Mouse (Mus musculus): ENCODE results near the gene Hist1h3c. TPM values are rescaled to one million over a fixed set of nuclear protein-coding genes. Genes with fewer than 3 reads are reported as not detected.
"Not testable (repeated sequence)": the region's sequence is repeated elsewhere in the genome, so short reads cannot be mapped to it uniquely, and the experiment has no call there.

Hist1h3c gene
- 1.1 and 1.6 TPM in 2 replicates for polyA plus RNA-seq (2015; fragmentation: Nextera tagmentation; extraction: Ambion mirVana)

DNA sequence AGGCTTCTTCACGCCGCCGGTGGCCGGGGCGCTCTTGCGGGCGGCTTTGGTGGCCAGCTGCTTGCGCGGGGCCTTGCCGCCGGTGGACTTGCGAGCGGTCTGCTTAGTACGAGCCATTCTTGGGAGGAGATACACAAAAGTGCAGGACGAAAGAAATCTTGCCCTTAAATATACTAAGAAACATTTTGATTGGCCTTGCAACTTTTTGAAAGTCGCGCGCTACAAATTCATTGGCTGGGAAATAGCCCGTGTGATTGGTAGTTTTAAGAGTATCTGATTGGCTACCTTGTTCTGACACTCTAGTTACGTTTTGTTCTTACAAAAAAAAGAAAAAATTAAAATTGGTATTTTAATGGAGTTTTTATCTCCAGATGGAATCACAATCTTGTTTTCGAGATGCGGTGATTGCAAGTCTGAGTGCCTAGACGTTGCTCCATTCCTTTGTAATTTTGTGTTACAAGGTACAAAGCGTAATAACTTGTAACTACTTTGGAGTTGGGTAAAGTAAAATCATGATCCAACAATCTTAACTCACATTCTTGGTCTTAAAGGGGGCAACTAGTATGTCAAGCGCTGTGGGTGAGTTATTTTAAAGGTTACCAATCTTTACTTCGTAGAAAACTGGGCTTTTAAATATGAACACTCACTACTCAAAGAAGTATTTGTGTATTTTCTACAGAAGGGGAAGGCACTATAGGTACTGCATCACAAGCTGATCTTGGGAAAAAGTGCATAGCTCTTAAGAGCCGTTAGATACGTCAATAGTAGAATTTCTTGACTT is at the start of gene Hist1h3c:
Hist1h3c (minus strand) TSS at position 222 of the 781 bp plus-strand sequence.
- Histone ChIP-seq H3K9ac (peak within 1 kb of the TSS; percentile 44), H3K4me2 (peak within 1 kb of the TSS; percentile 92), H3K4me3 (peak within 1 kb of the TSS; percentile 46), H3K27ac (replicated peaks) (peak within 1 kb of the TSS; percentile 98), H3K36me3 (no peaks in the 10 kb centered on the region), H3K4me1 (replicated peaks) (peaks cover 18% of the 10 kb centered on the region), H3K9me3 (no peaks in the 10 kb centered on the region), H3K27me3 (no peaks in the 10 kb centered on the region)
- peak; percentile 73 for ATAC-seq (ENCODE audit: low FRiP score, low read depth)
- WGBS = under 1% methylated on average over 27 of the region's 28 CpGs

DNA sequence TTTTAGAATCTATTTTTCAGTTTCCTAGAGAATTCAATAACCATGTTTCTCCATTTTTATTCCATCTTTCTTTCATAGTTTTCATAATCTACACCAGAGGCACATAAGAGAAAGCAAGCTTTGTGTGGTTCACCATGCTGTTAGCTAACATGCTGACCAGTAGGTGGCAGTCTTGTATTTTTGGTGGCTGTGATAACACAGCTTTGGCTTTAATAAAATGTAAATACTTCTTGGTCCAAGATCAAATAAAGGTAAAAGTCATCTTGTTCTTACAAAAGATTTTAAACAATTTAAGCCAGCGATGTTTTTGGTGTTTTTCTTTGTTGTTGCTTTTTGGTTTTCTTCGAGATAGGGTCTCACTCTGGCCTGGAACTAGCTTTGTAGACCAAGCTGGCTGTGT is 47.1 kb upstream of the Hist1h3c start:
- ATAC-seq (ENCODE audit: low FRiP score, low read depth) = no peak
- Histone ChIP-seq H3K36me3 (no peaks in the 10 kb centered on the region), H3K9me3 (no peaks in the 10 kb centered on the region), H3K27me3 (no peaks in the 10 kb centered on the region), H3K27ac (replicated peaks) (no peak overlapping the region), H3K4me1 (replicated peaks) (no peaks in the 10 kb centered on the region), H3K4me2 (no peak overlapping the region), H3K4me3 (no peak overlapping the region), H3K9ac (no peak overlapping the region)
- 39% methylated on average over 2 of the region's 2 CpGs for WGBS

DNA sequence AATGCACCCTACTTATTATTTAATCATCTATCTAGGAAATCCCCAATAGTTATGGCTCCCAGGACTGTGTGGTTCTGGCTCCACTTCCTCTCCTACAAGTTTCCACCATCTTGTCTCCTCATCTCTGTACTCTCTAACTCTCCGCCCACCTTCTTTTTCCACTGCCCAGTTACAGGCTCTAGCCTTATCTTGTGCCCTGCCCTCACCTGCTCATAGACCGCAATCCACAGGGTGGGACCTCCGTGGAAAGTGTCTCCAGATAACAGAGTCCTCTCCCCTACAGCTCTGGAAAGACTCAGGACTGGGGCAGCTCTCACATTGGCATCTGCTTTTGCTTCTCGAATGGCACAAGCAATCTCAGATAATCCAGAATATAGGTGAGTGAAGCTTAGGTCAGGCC is 33.6 kb upstream of the Hist1h3c start:
- Histone ChIP-seq H3K27ac (replicated peaks) (no peak overlapping the region), H3K9me3 (no peaks in the 10 kb centered on the region), H3K4me2 (no peak overlapping the region), H3K9ac (no peak overlapping the region), H3K4me3 (no peak overlapping the region), H3K27me3 (no peaks in the 10 kb centered on the region), H3K4me1 (replicated peaks) (no peaks in the 10 kb centered on the region), H3K36me3 (no peaks in the 10 kb centered on the region)
- ATAC-seq (ENCODE audit: low FRiP score, low read depth) = no peak
- WGBS = 89% methylated on average over 4 of the region's 4 CpGs

DNA sequence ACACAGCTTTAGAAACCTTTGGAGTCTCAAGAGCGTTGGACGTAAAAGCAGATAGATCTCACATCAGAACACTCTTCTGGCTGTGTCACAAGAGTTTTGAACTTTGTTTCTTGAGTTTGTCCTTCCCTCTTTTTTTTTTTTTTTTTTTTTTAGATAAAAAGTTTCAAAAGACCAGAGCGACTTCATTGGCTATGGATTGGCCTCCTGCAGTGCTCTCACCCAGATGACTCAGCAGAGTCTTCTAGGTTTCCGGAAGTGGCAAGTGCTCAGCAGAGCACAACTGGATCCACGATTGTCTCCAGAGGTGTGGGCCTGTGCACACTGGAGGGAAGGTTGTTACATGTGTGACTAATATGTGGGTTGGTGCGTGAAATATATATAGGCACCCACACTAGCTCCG is 32.9 kb upstream of the Hist1h3c start:
- Histone ChIP-seq H3K9me3 (no peaks in the 10 kb centered on the region), H3K36me3 (no peaks in the 10 kb centered on the region), H3K4me2 (no peak overlapping the region), H3K4me1 (replicated peaks) (no peaks in the 10 kb centered on the region), H3K4me3 (no peak overlapping the region), H3K9ac (no peak overlapping the region), H3K27ac (replicated peaks) (no peak overlapping the region), H3K27me3 (no peaks in the 10 kb centered on the region)
- ATAC-seq (ENCODE audit: low FRiP score, low read depth) = no peak
- WGBS = 91% methylated on average over 7 of the region's 7 CpGs

DNA sequence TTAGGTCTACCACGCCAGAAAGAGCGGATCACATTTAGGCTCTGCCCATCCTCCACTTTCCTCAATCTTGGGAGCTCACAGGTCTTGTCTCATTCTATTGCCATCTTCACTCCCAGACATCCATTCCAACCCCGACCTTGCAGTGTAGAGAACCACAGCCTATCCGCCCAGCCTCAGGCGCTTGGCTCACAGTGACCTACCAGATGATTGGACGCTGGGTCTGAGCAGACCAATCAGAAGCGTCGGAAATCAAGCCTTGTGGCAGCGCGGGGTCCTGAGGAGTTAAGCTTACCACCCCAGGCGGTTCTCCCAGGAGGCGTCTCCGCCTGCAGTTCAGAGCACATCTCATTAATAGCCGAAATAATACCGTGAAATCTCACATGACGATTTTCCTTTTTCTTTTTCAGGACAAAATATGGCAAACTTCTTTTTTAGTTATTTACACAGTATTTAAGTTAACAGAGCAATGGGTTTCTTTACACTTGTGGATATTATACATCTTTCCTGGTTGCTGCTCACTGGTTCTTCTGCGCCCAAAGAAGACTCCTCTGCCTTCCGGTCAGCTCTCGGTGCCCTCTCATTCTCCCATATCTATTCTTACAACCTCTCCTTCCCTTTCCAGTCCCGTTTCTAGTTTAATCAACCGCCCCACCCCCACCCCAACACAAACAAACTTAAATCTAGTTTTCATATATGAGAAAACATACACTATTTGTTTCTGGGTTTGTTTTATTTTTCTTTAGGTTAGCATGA is 27.3 kb upstream of the Hist1h3c start:
- Histone ChIP-seq H3K27ac (replicated peaks) (no peak overlapping the region), H3K4me2 (peak overlapping the region; percentile 49), H3K36me3 (no peaks in the 10 kb centered on the region), H3K27me3 (no peaks in the 10 kb centered on the region), H3K9ac (no peak overlapping the region), H3K4me1 (replicated peaks) (peaks cover 3% of the 10 kb centered on the region; the same call in 1 of the 2 replicates), H3K9me3 (no peaks in the 10 kb centered on the region), H3K4me3 (peak overlapping the region; percentile 4; the same call in 1 of the 2 replicates)
- WGBS = 26% methylated on average over 21 of the region's 21 CpGs
- ATAC-seq (ENCODE audit: low FRiP score, low read depth) = peak; percentile 83

DNA sequence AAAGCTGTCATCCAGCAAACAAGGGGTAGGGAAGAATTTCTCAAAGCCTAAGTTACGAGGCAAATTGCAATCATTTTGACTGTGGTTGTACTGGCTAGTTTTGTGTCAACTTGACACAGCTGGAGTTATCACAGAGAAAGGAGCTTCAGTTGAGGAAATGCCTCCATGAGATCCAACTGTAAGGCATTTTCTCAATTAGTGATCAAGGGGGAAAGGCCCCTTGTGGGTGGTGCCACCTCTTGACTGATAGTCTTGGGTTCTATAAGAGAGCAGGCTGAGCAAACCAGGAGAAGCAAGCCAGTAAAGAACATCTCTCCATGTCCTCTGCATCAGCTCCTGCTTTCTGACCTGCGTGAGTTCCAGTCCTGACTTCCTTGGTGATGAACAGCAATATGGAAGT is 24.2 kb upstream of the Hist1h3c start, which contains the start of gene Trim38:
Trim38 (plus strand) TSS at position 301 of the 400 bp plus-strand sequence.
- not testable (repeated sequence) for H3K4me2 ChIP-seq; H3K4me1 ChIP-seq (replicated peaks); H3K9ac ChIP-seq; H3K27me3 ChIP-seq; H3K27ac ChIP-seq (replicated peaks); ATAC-seq (ENCODE audit: low FRiP score, low read depth); H3K4me3 ChIP-seq; H3K9me3 ChIP-seq; H3K36me3 ChIP-seq
- WGBS = 89% methylated on average over 2 of the region's 2 CpGs

DNA sequence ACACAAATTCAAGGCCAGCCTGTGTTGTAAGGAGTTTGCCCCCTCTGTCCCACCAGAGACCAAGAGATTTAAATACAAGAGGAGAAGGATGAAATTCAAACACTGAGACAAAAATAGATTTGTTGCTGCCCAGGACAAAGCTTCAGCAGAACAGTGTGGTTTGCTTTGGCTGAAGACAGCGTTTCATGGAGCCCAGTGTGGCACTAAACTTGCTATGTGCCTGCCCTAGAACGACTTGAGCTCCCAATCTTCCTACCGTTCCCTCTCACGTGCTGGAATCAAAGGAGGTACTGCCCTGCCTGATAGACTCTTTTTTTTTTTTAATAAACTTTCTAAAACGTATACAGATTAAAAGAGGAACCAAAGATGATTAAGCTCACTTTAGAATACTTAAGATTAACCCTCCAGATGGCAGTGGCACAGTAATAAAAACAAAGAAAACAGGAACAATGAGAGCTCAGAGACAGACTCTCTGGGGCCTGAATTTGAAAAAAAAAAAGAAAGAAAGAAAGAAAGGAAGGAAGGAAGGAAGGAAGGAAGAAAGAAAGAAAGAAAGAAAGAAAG is 23.5 kb upstream of the Hist1h3c start:
- ATAC-seq (ENCODE audit: low FRiP score, low read depth) = no peak
- H3K36me3 ChIP-seq = no peaks in the 10 kb centered on the region
- no peak overlapping the region for H3K9ac ChIP-seq
- H3K4me1 ChIP-seq (replicated peaks) = peaks cover 11% of the 10 kb centered on the region
- no peak overlapping the region for H3K27ac ChIP-seq (replicated peaks)
- no peaks in the 10 kb centered on the region for H3K9me3 ChIP-seq
- 62% methylated on average over 5 of the region's 5 CpGs for WGBS
- no peak overlapping the region for H3K4me3 ChIP-seq
- no peaks in the 10 kb centered on the region for H3K27me3 ChIP-seq
- no peak overlapping the region for H3K4me2 ChIP-seq

DNA sequence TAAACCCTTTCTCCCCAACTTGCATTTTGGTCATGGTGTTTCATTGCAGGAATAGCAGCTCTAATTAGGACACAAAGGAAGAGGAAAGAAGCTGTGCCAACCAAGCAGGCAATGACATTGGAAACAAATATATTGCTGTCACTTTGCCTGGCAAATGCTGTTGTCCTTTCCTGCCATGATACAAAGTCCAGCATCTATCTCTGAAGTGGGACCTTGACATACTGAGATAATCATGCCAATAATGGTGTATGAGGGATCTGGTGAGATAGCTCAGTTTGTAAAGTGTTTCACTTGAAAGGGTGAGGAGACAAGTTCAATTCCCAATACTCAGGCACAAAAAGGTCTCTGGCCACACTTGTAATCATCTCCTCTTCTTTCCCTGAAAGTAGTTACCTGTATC is 21.4 kb upstream of the Hist1h3c start:
- H3K9me3 ChIP-seq = no peaks in the 10 kb centered on the region
- no peak for ATAC-seq (ENCODE audit: low FRiP score, low read depth)
- H3K4me1 ChIP-seq (replicated peaks) = peaks cover 17% of the 10 kb centered on the region
- no peaks in the 10 kb centered on the region for H3K27me3 ChIP-seq
- H3K9ac ChIP-seq = no peak overlapping the region
- H3K4me2 ChIP-seq = no peak overlapping the region
- no peak overlapping the region for H3K27ac ChIP-seq (replicated peaks)
- no peak overlapping the region for H3K4me3 ChIP-seq
- H3K36me3 ChIP-seq = no peaks in the 10 kb centered on the region

DNA sequence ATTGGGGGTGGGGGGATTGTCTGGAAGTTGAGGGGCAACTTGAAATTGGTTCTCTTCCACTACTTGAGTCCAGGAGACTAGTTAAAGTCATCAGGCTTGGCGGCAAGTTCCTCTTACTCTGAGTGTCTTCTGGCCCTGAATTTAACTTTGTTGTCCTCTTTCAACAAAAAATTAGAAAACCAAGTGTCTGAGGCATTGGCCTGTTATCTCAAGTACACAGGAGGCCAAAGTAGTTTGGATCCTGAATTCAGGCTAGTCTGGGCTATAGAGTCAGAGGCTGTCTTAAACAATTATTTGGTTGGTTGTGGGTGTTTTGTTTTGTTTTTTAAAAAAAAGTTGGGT is 19.7 kb upstream of the Hist1h3c start:
- Histone ChIP-seq H3K4me1 (replicated peaks) (peaks cover 26% of the 10 kb centered on the region), H3K36me3 (no peaks in the 10 kb centered on the region), H3K4me3 (no peak overlapping the region), H3K27me3 (no peaks in the 10 kb centered on the region), H3K9ac (no peak overlapping the region), H3K4me2 (no peak overlapping the region), H3K27ac (replicated peaks) (no peak overlapping the region), H3K9me3 (no peaks in the 10 kb centered on the region)
- ATAC-seq (ENCODE audit: low FRiP score, low read depth) = no peak
- WGBS = 74% methylated on average over 1 of the region's 1 CpGs

DNA sequence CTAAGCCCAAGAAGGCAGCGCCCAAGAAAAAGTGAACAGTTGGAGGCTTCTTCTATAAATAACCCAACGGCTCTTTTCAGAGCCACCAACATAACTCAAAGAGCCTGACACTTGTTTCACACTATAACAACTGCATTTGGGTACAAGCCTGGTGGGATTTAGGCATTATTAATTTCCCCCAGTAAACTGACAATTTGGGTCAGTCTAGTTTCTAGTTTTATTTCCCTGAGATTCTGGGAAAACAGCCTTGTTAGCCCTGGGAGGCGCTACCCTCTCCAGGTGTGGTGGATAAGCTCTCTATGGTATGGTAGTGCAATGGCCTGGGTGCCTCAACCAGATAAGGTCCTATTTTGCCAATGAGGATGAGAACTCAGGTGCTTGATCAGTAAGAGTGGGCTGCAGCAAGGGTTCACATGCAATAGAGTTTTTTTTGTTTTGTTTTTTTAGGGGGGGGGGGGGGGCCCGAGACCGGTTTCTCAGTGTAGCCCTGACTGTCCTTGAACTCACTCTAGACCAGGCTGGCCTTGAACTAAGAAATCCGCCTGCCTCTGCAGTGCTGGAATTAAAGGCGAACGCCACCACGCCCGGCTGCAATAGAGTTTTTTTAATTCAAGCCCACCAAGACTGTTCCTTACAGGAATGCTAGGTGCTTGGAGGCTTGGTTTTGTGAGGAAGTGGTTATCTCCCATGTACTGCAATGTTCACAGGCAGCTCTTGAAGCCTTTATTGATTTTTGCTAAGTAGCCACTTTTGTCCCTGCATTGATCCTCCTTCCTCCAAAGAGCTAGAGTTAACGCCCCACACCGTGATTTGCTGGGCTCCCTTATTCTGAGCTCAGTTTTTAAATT is 19.1 kb upstream of the Hist1h3c start:
- ATAC-seq (ENCODE audit: low FRiP score, low read depth) = no peak
- peak overlapping the region; percentile 61; the same call in 1 of the 2 replicates for H3K9ac ChIP-seq
- peak overlapping the region; percentile 87 for H3K4me2 ChIP-seq
- H3K36me3 ChIP-seq = no peaks in the 10 kb centered on the region
- peak overlapping the region; percentile 56 for H3K4me3 ChIP-seq
- H3K4me1 ChIP-seq (replicated peaks) = peaks cover 31% of the 10 kb centered on the region
- H3K27me3 ChIP-seq = no peaks in the 10 kb centered on the region
- H3K27ac ChIP-seq (replicated peaks) = peak overlapping the region; percentile 87
- WGBS = 35% methylated on average over 12 of the region's 12 CpGs
- no peaks in the 10 kb centered on the region for H3K9me3 ChIP-seq

DNA sequence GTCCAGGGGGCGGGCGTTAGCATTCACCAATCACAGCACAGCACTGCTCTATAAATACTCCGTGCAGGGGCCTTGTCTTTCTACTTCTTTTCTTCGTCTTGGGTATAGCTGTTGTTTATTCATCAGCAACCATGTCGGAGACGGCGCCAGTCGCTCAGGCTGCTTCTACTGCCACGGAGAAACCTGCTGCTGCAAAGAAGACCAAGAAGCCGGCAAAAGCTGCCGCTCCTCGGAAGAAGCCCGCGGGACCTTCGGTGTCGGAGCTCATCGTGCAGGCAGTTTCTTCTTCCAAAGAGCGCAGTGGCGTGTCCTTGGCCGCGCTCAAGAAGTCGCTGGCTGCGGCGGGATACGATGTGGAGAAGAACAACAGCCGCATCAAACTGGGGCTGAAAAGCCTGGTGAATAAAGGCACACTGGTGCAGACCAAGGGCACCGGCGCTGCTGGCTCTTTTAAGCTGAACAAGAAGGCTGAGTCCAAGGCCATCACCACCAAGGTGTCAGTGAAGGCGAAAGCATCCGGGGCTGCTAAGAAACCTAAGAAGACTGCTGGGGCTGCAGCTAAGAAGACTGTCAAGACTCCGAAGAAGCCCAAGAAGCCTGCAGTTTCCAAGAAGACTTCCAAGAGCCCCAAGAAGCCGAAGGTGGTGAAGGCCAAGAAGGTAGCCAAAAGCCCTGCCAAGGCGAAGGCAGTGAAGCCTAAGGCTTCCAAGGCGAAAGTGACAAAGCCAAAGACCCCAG is 18.4 kb upstream of the Hist1h3c start, which contains the start of gene Hist1h1a:
Hist1h1a (plus strand) TSS at position 81 of the 738 bp plus-strand sequence.
- Histone ChIP-seq H3K4me3 (peak within 1 kb of the TSS; percentile 56), H3K27ac (replicated peaks) (peak within 1 kb of the TSS; percentile 87), H3K27me3 (no peaks in the 10 kb centered on the region), H3K4me1 (replicated peaks) (peaks cover 31% of the 10 kb centered on the region), H3K9me3 (no peaks in the 10 kb centered on the region), H3K36me3 (no peaks in the 10 kb centered on the region), H3K4me2 (peak within 1 kb of the TSS; percentile 87), H3K9ac (peak within 1 kb of the TSS; percentile 61)
- peak; percentile 82 for ATAC-seq (ENCODE audit: low FRiP score, low read depth)
- WGBS = 3% methylated on average over 34 of the region's 34 CpGs

All from hindbrain, embryonic 15.5 days (tissue).